Mouse (Mus musculus) myocyte (in vitro differentiated cells): Measurements from ENCODE around the gene Syce1l. TPM values are rescaled to one million over a fixed set of nuclear protein-coding genes. Genes with fewer than 3 reads are reported as not detected.
A peak's percentile ranks its signal among the peaks of the same experiment; 100 is the strongest.

ENCODE experiments used
- H3K27me3 ChIP-seq: one replicate; pipeline ENCODE4 v1.6.1; 2011; ENCODE audit not compliant: control insufficient read depth, insufficient read depth, insufficient read length
- H3K36me3 ChIP-seq: one replicate; pipeline ENCODE4 v1.6.1; 2011; ENCODE audit not compliant: control insufficient read depth, insufficient read depth
- H3K4me2 ChIP-seq: one replicate; pipeline ENCODE4 v1.6.1; 2011; ENCODE audit warnings: low read depth, control low read depth
- H3K4me3 ChIP-seq: one replicate; pipeline ENCODE4 v1.5.1; 2011; ENCODE audit warnings: mild to moderate bottlenecking, control low read depth, moderate library complexity
- H3K79me2 ChIP-seq: one replicate; pipeline ENCODE4 v1.6.1; 2011; ENCODE audit not compliant: control insufficient read depth, insufficient read depth
- H3ac ChIP-seq: one replicate; pipeline ENCODE4 v1.6.1; 2011; ENCODE audit not compliant: control insufficient read depth, insufficient read length
- CEBPB ChIP-seq: IDR thresholded peaks from 2 replicates; pipeline ENCODE4 v1.6.1; 2011; ENCODE audit warnings: mild to moderate bottlenecking, moderate library complexity; ENCODE audit not compliant: poor library complexity, insufficient read depth, severe bottlenecking
- E2F4 ChIP-seq: IDR thresholded peaks from one replicate; pipeline ENCODE4 v1.6.1; 2011; ENCODE audit warnings: mild to moderate bottlenecking, control low read depth, moderate library complexity; ENCODE audit not compliant: insufficient read depth
- MAX ChIP-seq: IDR thresholded peaks from one replicate; pipeline ENCODE4 v1.6.1; 2011; ENCODE audit warnings: low read depth, mild to moderate bottlenecking, control low read depth
- MYOD1 ChIP-seq, 3 experiments: IDR thresholded peaks; one replicate each; pipeline ENCODE4 v1.6.1; 2011; ENCODE audit warnings: control low read depth in 2 of 3, low read depth in 2 of 3, mild to moderate bottlenecking in 2 of 3, moderate library complexity in 1 of 3; ENCODE audit not compliant: insufficient read length in 2 of 3, control insufficient read depth in 1 of 3
- MYOG ChIP-seq, 3 experiments: IDR thresholded peaks; one replicate each; pipeline ENCODE4 v1.6.1; 2011; ENCODE audit warnings: control low read depth in 2 of 3, low read depth in 2 of 3, mild to moderate bottlenecking in 2 of 3; ENCODE audit not compliant: insufficient read length in 2 of 3, control insufficient read depth in 1 of 3, insufficient read depth in 1 of 3
- POLR2A ChIP-seq: IDR thresholded peaks from one replicate; pipeline ENCODE4 v1.6.1; 2011; ENCODE audit warnings: low read depth, mild to moderate bottlenecking, control low read depth, moderate library complexity; ENCODE audit not compliant: insufficient read length
- POLR2AphosphoS2 ChIP-seq: IDR thresholded peaks from one replicate; pipeline ENCODE4 v1.6.1; 2011; ENCODE audit warnings: low read depth, control low read depth; ENCODE audit not compliant: insufficient read length
- REST ChIP-seq: IDR thresholded peaks from one replicate; pipeline ENCODE4 v1.6.1; 2011; ENCODE audit warnings: mild to moderate bottlenecking, control low read depth, moderate library complexity; ENCODE audit not compliant: insufficient read depth, insufficient read length
- SRF ChIP-seq: IDR thresholded peaks from one replicate; pipeline ENCODE4 v1.6.1; 2011; ENCODE audit warnings: low read depth; ENCODE audit not compliant: control insufficient read depth, insufficient read length
- TCF12 ChIP-seq: IDR thresholded peaks from one replicate; pipeline ENCODE4 v1.6.1; 2011; ENCODE audit warnings: mild to moderate bottlenecking, control low read depth; ENCODE audit not compliant: poor library complexity, insufficient read depth, severe bottlenecking
- TCF3 ChIP-seq: IDR thresholded peaks from one replicate; pipeline ENCODE4 v1.6.1; 2011; ENCODE audit warnings: low read depth, control low read depth; ENCODE audit not compliant: insufficient read length
- USF1 ChIP-seq: IDR thresholded peaks from one replicate; pipeline ENCODE4 v1.6.1; 2011; ENCODE audit warnings: low read depth, mild to moderate bottlenecking, control low read depth, moderate library complexity
- polyA plus RNA-seq: library from polyadenylated mRNA; unstranded; fragments of >200 nt; fragmentation: generic; extraction: Trizol; gene quantifications from one replicate; pipeline ENCODE4 v1.2.1, GENCODE M21; 2012; ENCODE audit warnings: missing spikeins

The Syce1l gene
- polyA plus RNA-seq: not detected

- Histone ChIP-seq H3K79me2 (no peaks in the 10 kb centered on the region), H3ac (no peak within 1 kb of the TSS), H3K36me3 (peaks cover 3% of the 10 kb centered on the region), H3K4me3 (no peak within 1 kb of the TSS), H3K27me3 (no peaks in the 10 kb centered on the region), H3K4me2 (no peak within 1 kb of the TSS)
- TF ChIP-seq MYOD1 (IDR thresholded peaks at IDR 0.05; ENCODE audit: control insufficient read depth in 1 of 3, insufficient read length in 2 of 3, low read depth in 2 of 3) (no peak), TCF3 (no peak), SRF (no peak), MYOG (IDR thresholded peaks at IDR 0.05; ENCODE audit: control insufficient read depth in 1 of 3, insufficient read depth in 1 of 3, insufficient read length in 2 of 3, low read depth in 2 of 3) (no peak), POLR2A (no peak), USF1 (no peak), E2F4 (no peak), TCF12 (no peak), POLR2AphosphoS2 (no peak), CEBPB (no peak), REST (no peak), MAX (no peak)
Measured at GRCm38 (mm10) chr8:113642926-113643325, at the start of gene Syce1l. Syce1l (plus strand) TSS chr8:113643213.

GRCm38 (mm10) chr8:113598401-113598800 is 44.6 kb upstream of the Syce1l start:
- no peaks in the 10 kb centered on the region for H3K36me3 ChIP-seq
- no peak overlapping the region for H3ac ChIP-seq
- H3K27me3 ChIP-seq: no peaks in the 10 kb centered on the region
- H3K4me3 ChIP-seq: no peak overlapping the region
- H3K4me2 ChIP-seq: no peak overlapping the region
- no peak for TF ChIP-seq MYOD1 (IDR thresholded peaks at IDR 0.05; ENCODE audit: control insufficient read depth in 1 of 3, insufficient read length in 2 of 3, low read depth in 2 of 3)
- TF ChIP-seq CEBPB: no peak
- H3K79me2 ChIP-seq: no peaks in the 10 kb centered on the region

DNA sequence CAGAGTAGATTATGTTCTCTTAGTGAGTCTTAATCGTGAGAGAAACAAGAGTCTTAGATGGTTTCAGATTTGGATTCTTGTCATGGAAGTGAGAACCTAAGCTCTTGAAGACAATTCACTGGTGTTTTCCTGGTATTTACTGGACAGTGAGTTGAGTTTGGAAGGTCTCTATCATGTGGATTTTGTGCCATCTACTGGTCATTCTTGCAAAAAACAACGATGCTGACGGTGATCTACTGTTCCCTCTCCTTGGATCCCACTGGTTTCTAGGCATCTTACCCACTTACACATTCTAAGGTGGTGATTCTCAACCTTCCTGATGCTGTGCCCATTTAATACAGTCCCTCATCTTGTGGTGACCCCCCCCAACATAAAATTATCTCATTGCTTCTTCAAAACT is 10.4 kb upstream of the Syce1l start:
- no peak overlapping the region for H3K4me2 ChIP-seq
- no peaks in the 10 kb centered on the region for H3K36me3 ChIP-seq
- no peak overlapping the region for H3ac ChIP-seq
- no peak for TF ChIP-seq CEBPB
- H3K79me2 ChIP-seq: no peaks in the 10 kb centered on the region
- H3K27me3 ChIP-seq: no peaks in the 10 kb centered on the region
- no peak overlapping the region for H3K4me3 ChIP-seq

- Histone ChIP-seq H3ac (no peak overlapping the region), H3K4me2 (peak overlapping the region; percentile 96), H3K36me3 (no peaks in the 10 kb centered on the region), H3K27me3 (no peaks in the 10 kb centered on the region), H3K79me2 (no peaks in the 10 kb centered on the region), H3K4me3 (peak overlapping the region; percentile 88)
- no peak for TF ChIP-seq REST
- no peak for TF ChIP-seq MYOG (IDR thresholded peaks at IDR 0.05; ENCODE audit: control insufficient read depth in 1 of 3, insufficient read depth in 1 of 3, insufficient read length in 2 of 3, low read depth in 2 of 3)
- no peak for TF ChIP-seq TCF3
- TF ChIP-seq MYOD1 (IDR thresholded peaks at IDR 0.05; ENCODE audit: control insufficient read depth in 1 of 3, insufficient read length in 2 of 3, low read depth in 2 of 3): no peak
- no peak for TF ChIP-seq POLR2A
- TF ChIP-seq MAX: no peak
- no peak for TF ChIP-seq POLR2AphosphoS2
Measured at GRCm38 (mm10) chr8:113634161-113634560, 8.9 kb upstream of the Syce1l start.

DNA sequence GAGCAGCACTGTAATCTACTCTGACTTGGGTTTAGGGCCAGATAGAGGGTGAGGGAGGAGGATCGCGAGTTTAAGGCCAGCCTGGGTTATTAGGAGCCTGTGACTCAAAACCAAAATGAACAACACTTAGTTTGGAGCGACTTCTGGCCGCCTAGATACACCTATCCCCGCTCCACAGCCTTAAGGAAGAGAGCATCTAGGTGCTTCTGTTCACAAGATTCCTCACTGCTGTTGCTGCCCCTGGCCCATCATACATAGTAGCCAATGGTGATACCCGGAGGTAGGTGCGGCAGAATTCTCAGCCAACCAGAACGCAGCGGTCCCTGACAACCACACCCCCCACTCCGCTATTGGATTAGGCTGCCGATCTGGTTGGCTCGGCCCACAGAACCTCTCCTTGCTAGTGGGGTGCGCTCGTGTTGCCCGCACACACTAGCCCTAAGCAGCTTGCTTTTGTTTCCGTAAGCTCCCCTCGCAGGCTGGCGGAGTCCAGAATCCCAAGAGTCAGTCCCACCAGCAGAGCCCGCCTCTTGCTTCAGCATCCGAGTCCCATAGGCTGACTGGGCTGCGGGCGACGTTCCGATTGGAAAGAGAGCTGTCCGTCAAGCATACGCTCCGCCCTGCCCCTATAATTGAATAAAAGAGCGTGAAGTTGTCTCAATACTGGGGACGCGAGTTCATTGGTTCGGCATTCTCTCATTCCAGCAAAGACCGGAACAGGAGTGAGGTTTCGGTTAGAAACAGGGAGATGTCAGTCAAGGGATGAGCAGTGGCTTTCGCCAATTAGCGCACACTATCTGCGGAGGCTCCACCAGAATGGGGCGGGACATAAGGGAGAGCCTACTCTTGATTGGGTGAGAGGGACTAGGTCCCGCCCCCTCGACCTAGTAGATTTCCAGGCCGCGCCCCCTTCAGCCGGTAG is 8.1 kb upstream of the Syce1l start, which contains the start of gene Mon1b:
Mon1b (plus strand) TSS at position 918 of the 922 bp plus-strand sequence.
- H3K79me2 ChIP-seq: no peaks in the 10 kb centered on the region
- TF ChIP-seq TCF3 (peak; percentile 72), CEBPB (no peak), USF1 (no peak), POLR2A (peak; percentile 51)
- H3K27me3 ChIP-seq: no peaks in the 10 kb centered on the region
- H3ac ChIP-seq: peak within 1 kb of the TSS; percentile 39
- peak within 1 kb of the TSS; percentile 96 for H3K4me2 ChIP-seq
- H3K36me3 ChIP-seq: no peaks in the 10 kb centered on the region
- peak within 1 kb of the TSS; percentile 88 for H3K4me3 ChIP-seq
